Mouse (Mus musculus): ENCODE data around the gene Rai1. TPM values are rescaled to one million over a fixed set of nuclear protein-coding genes. Genes with fewer than 3 reads are reported as not detected.

Gene Rai1
- polyA plus RNA-seq, 1 experiment, result 205 TPM

- Histone ChIP-seq H3K27ac (ENCODE audit: control insufficient read depth, insufficient read depth, low read length) (no peak overlapping the region), H3K27me3 (ENCODE audit: control insufficient read depth, insufficient read depth, low read length) (no peaks in the 10 kb centered on the region), H3K4me1 (replicated peaks; ENCODE audit: control insufficient read depth, insufficient read depth, low read length) (no peaks in the 10 kb centered on the region), H3K36me3 (ENCODE audit: control insufficient read depth, insufficient read depth, low read length) (no peaks in the 10 kb centered on the region), H3K4me3 (ENCODE audit: control insufficient read depth, insufficient read depth, low read length) (no peak overlapping the region)
- DNase-seq, result no peak
- TF ChIP-seq POLR2A (IDR thresholded peaks at IDR 0.05; ENCODE audit: control insufficient read depth, extremely low read depth, insufficient read depth, low read length, poor library complexity) (no peak), CTCF (IDR thresholded peaks at IDR 0.05; ENCODE audit: borderline replicate concordance, control insufficient read depth, extremely low read depth, insufficient read depth, low read length, poor library complexity) (no peak)
- WGBS, result 74% methylated on average over 1 of the region's 1 CpGs
These were observed 39.5 kb upstream of the Rai1 start for GRCm38 (mm10) chr11:60065267-60065666.

- DNase-seq, result no peak
- 98% methylated on average over 4 of the region's 4 CpGs for WGBS
- Histone ChIP-seq H3K27ac (ENCODE audit: control insufficient read depth, insufficient read depth, low read length) (no peak overlapping the region), H3K4me3 (ENCODE audit: control insufficient read depth, insufficient read depth, low read length) (no peak overlapping the region), H3K27me3 (ENCODE audit: control insufficient read depth, insufficient read depth, low read length) (no peaks in the 10 kb centered on the region), H3K36me3 (ENCODE audit: control insufficient read depth, insufficient read depth, low read length) (no peaks in the 10 kb centered on the region), H3K4me1 (replicated peaks; ENCODE audit: control insufficient read depth, insufficient read depth, low read length) (peaks cover 7% of the 10 kb centered on the region)
- TF ChIP-seq POLR2A (IDR thresholded peaks at IDR 0.05; ENCODE audit: control insufficient read depth, extremely low read depth, insufficient read depth, low read length, poor library complexity) (no peak), CTCF (IDR thresholded peaks at IDR 0.05; ENCODE audit: borderline replicate concordance, control insufficient read depth, extremely low read depth, insufficient read depth, low read length, poor library complexity) (no peak)
These were observed 37.2 kb upstream of the Rai1 start for GRCm38 (mm10) chr11:60067646-60068045.

- Histone ChIP-seq H3K27me3 (ENCODE audit: control insufficient read depth, insufficient read depth, low read length) (no peaks in the 10 kb centered on the region), H3K4me3 (ENCODE audit: control insufficient read depth, insufficient read depth, low read length) (no peak overlapping the region), H3K36me3 (ENCODE audit: control insufficient read depth, insufficient read depth, low read length) (no peaks in the 10 kb centered on the region), H3K27ac (ENCODE audit: control insufficient read depth, insufficient read depth, low read length) (no peak overlapping the region), H3K4me1 (replicated peaks; ENCODE audit: control insufficient read depth, insufficient read depth, low read length) (peaks cover 7% of the 10 kb centered on the region)
- TF ChIP-seq POLR2A (IDR thresholded peaks at IDR 0.05; ENCODE audit: control insufficient read depth, extremely low read depth, insufficient read depth, low read length, poor library complexity), result no peak
- no peak for DNase-seq
These were observed 36.2 kb upstream of the Rai1 start for GRCm38 (mm10) chr11:60068631-60069030.

GRCm38 (mm10) chr11:60070599-60070998 lies 34.2 kb upstream of the Rai1 start:
- WGBS, result 42% methylated on average over 8 of the region's 8 CpGs

GRCm38 (mm10) chr11:60071221-60071620 lies 33.6 kb upstream of the Rai1 start:
- Histone ChIP-seq H3K36me3 (ENCODE audit: control insufficient read depth, insufficient read depth, low read length) (no peaks in the 10 kb centered on the region), H3K4me3 (ENCODE audit: control insufficient read depth, insufficient read depth, low read length) (no peak overlapping the region), H3K27ac (ENCODE audit: control insufficient read depth, insufficient read depth, low read length) (no peak overlapping the region), H3K4me1 (replicated peaks; ENCODE audit: control insufficient read depth, insufficient read depth, low read length) (peaks cover 7% of the 10 kb centered on the region), H3K27me3 (ENCODE audit: control insufficient read depth, insufficient read depth, low read length) (no peaks in the 10 kb centered on the region)
- DNase-seq, result no peak
- WGBS, result 73% methylated on average over 6 of the region's 6 CpGs
- TF ChIP-seq POLR2A (IDR thresholded peaks at IDR 0.05; ENCODE audit: control insufficient read depth, extremely low read depth, insufficient read depth, low read length, poor library complexity) (no peak), CTCF (IDR thresholded peaks at IDR 0.05; ENCODE audit: borderline replicate concordance, control insufficient read depth, extremely low read depth, insufficient read depth, low read length, poor library complexity) (no peak)

More at GRCm38 (mm10) chr11:60070599-60070998, 34.2 kb upstream of the Rai1 start:
- Histone ChIP-seq H3K4me1 (replicated peaks; ENCODE audit: control insufficient read depth, insufficient read depth, low read length) (peaks cover 7% of the 10 kb centered on the region), H3K36me3 (ENCODE audit: control insufficient read depth, insufficient read depth, low read length) (no peaks in the 10 kb centered on the region), H3K4me3 (ENCODE audit: control insufficient read depth, insufficient read depth, low read length) (no peak overlapping the region), H3K27ac (ENCODE audit: control insufficient read depth, insufficient read depth, low read length) (no peak overlapping the region), H3K27me3 (ENCODE audit: control insufficient read depth, insufficient read depth, low read length) (no peaks in the 10 kb centered on the region)
- TF ChIP-seq POLR2A (IDR thresholded peaks at IDR 0.05; ENCODE audit: control insufficient read depth, extremely low read depth, insufficient read depth, low read length, poor library complexity), result no peak
- peak; percentile 72; the same call in 1 of the 2 replicates for TF ChIP-seq CTCF (IDR thresholded peaks at IDR 0.05; ENCODE audit: borderline replicate concordance, control insufficient read depth, extremely low read depth, insufficient read depth, low read length, poor library complexity)
- peak; percentile 64 for DNase-seq

- no peaks in the 10 kb centered on the region for H3K27me3 ChIP-seq (ENCODE audit: control insufficient read depth, insufficient read depth, low read length)
- no peaks in the 10 kb centered on the region for H3K36me3 ChIP-seq (ENCODE audit: control insufficient read depth, insufficient read depth, low read length)
- H3K4me1 ChIP-seq (replicated peaks; ENCODE audit: control insufficient read depth, insufficient read depth, low read length), result peaks cover 7% of the 10 kb centered on the region
- no peak for DNase-seq
- no peak for TF ChIP-seq CTCF (IDR thresholded peaks at IDR 0.05; ENCODE audit: borderline replicate concordance, control insufficient read depth, extremely low read depth, insufficient read depth, low read length, poor library complexity)
- TF ChIP-seq POLR2A (IDR thresholded peaks at IDR 0.05; ENCODE audit: control insufficient read depth, extremely low read depth, insufficient read depth, low read length, poor library complexity), result no peak
- H3K27ac ChIP-seq (ENCODE audit: control insufficient read depth, insufficient read depth, low read length), result no peak overlapping the region
- no peak overlapping the region for H3K4me3 ChIP-seq (ENCODE audit: control insufficient read depth, insufficient read depth, low read length)
These were observed 31.7 kb upstream of the Rai1 start for GRCm38 (mm10) chr11:60073121-60073520.

GRCm38 (mm10) chr11:60073936-60074502 lies 30.8 kb upstream of the Rai1 start:
- DNase-seq, result no peak
- 52% methylated on average over 15 of the region's 15 CpGs for WGBS
- no peak for TF ChIP-seq CTCF (IDR thresholded peaks at IDR 0.05; ENCODE audit: borderline replicate concordance, control insufficient read depth, extremely low read depth, insufficient read depth, low read length, poor library complexity)
- TF ChIP-seq POLR2A (IDR thresholded peaks at IDR 0.05; ENCODE audit: control insufficient read depth, extremely low read depth, insufficient read depth, low read length, poor library complexity), result no peak

More at GRCm38 (mm10) chr11:60073936-60074502, 30.8 kb upstream of the Rai1 start:
- Histone ChIP-seq H3K36me3 (ENCODE audit: control insufficient read depth, insufficient read depth, low read length) (no peaks in the 10 kb centered on the region), H3K27ac (ENCODE audit: control insufficient read depth, insufficient read depth, low read length) (no peak overlapping the region), H3K4me1 (replicated peaks; ENCODE audit: control insufficient read depth, insufficient read depth, low read length) (peaks cover 7% of the 10 kb centered on the region), H3K4me3 (ENCODE audit: control insufficient read depth, insufficient read depth, low read length) (no peak overlapping the region), H3K27me3 (ENCODE audit: control insufficient read depth, insufficient read depth, low read length) (no peaks in the 10 kb centered on the region)

All from thymus, adult 2 months (tissue).